Mouse (Mus musculus): ENCODE results near the gene Cyp2c50. TPM values are rescaled to one million over a fixed set of nuclear protein-coding genes. Genes with fewer than 3 reads are reported as not detected.

The Cyp2c50 gene
- polyA plus RNA-seq (2015; fragmentation: Nextera tagmentation; extraction: Ambion mirVana): not detected in 2 replicates

DNA sequence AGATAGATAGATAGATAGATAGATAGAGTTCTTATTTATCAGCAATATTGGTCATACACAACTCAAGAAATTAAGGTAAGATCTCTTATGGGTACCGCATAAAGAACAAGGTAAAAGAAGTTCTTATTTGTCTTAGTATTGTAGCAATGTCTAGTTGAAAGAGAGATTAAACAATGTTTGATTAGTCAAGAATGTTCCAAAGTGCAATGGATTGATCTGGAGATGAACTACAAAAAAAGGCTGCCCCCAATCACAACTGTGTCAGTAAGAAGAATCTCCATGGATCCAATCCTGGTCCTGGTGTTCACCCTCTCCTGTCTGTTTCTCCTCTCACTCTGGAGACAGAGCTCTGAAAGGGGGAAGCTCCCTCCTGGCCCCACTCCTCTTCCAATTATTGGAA is at the start of gene Cyp2c50:
Gene Cyp2c50, plus strand, starts transcription at position 268 of the 400 bp plus-strand sequence.

DNA sequence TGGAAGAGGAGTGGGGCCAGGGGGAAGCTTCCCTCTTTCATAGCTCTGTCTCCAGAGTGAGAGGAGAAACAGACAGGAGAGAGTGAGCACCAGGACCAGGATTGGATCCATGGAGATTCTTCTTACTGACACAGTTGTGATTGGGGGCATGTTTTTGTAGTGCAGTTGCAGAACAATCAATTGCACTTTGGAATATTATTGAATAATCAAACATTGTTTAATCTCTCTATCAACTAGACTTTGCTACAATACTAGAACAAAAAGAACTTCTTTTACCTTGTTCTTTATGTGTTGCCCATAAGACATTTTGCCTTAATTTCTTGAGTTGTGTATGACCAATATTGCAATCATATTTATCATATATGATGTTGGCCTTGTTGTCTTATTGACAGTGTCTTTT is 15.8 kb upstream of the Cyp2c50 start, which contains the start of gene Cyp2c54:
Gene Cyp2c54, minus strand, starts transcription at position 127 of the 400 bp plus-strand sequence.

Other genes with a start within 250 kb of the Cyp2c50 start
- gene Cyp2c69, start 202.9 kb upstream of the Cyp2c50 start, polyA plus RNA-seq (2015; fragmentation: Nextera tagmentation; extraction: Ambion mirVana): not detected in 2 replicates
- gene Cyp2c37, start 97.3 kb upstream of the Cyp2c50 start, polyA plus RNA-seq (2015; fragmentation: Nextera tagmentation; extraction: Ambion mirVana): not detected in 2 replicates
- gene Cyp2c54, start 15.9 kb upstream of the Cyp2c50 start, polyA plus RNA-seq (2015; fragmentation: Nextera tagmentation; extraction: Ambion mirVana): not detected in 2 replicates
- not detected in 2 replicates for gene Cyp2c70, start 97.6 kb downstream of the Cyp2c50 start, polyA plus RNA-seq (2015; fragmentation: Nextera tagmentation; extraction: Ambion mirVana)
- 6.8 and 10.5 TPM in 2 replicates for gene Pdlim1, start 182.2 kb downstream of the Cyp2c50 start, polyA plus RNA-seq (2015; fragmentation: Nextera tagmentation; extraction: Ambion mirVana)